Mouse (Mus musculus) ES-E14 (cell line): Measurements from ENCODE around the gene Rap1gap. TPM values are rescaled to one million over a fixed set of nuclear protein-coding genes. Genes with fewer than 3 reads are reported as not detected.
A peak's percentile ranks its signal among the peaks of the same experiment; 100 is the strongest.

ENCODE experiments used
- DNase-seq: peaks from one replicate; pipeline ENCODE4 v3.0.0-alpha.2; 2013; ENCODE audit warnings: low read depth, low spot score
- H3K27ac ChIP-seq: 2 replicates; pipeline ENCODE4 v1.5.1; 2012; ENCODE audit warnings: low read depth, mild to moderate bottlenecking, low read length, moderate library complexity, mixed read lengths; ENCODE audit not compliant: poor library complexity, insufficient read depth, severe bottlenecking
- H3K36me3 ChIP-seq: 2 replicates; pipeline ENCODE4 v1.6.1; 2012; ENCODE audit warnings: mild to moderate bottlenecking, low read length, moderate library complexity, mixed read lengths; ENCODE audit not compliant: control insufficient read depth, poor library complexity, insufficient read depth, severe bottlenecking
- H3K4me1 ChIP-seq, 2 experiments: fragments of 150-350 bp in 1 of 2; sonication (generic) in 1 of 2; 2 replicates each; pipeline ENCODE4 v1.6.1; 2012; ENCODE audit warnings: low read length in 2 of 2, mild to moderate bottlenecking in 1 of 2, mixed read lengths in 1 of 2; ENCODE audit not compliant: control insufficient read depth in 2 of 2, insufficient read depth in 2 of 2, poor library complexity in 1 of 2
- H3K4me3 ChIP-seq, 2 experiments: fragments of 150-350 bp in 1 of 2; sonication (generic) in 1 of 2; 2 replicates each; pipeline ENCODE4 v1.5.1; 2012; ENCODE audit warnings: low read length in 2 of 2, low read depth in 1 of 2, mild to moderate bottlenecking in 1 of 2, mixed read lengths in 1 of 2; ENCODE audit not compliant: insufficient read depth in 1 of 2, poor library complexity in 1 of 2, severe bottlenecking in 1 of 2
- H3K9ac ChIP-seq: 2 replicates; pipeline ENCODE4 v1.6.1; 2012; ENCODE audit warnings: low read depth, mild to moderate bottlenecking, low read length, mixed read lengths; ENCODE audit not compliant: poor library complexity, insufficient read depth, severe bottlenecking
- H3K9me3 ChIP-seq: fragments of 150-350 bp; sonication (generic); 2 replicates; pipeline ENCODE4 v1.6.1; 2012; ENCODE audit warnings: low read depth, mild to moderate bottlenecking, low read length; ENCODE audit not compliant: control insufficient read depth, insufficient read depth
- CHD2 ChIP-seq: IDR thresholded peaks from 2 replicates; pipeline ENCODE4 v1.6.1; 2014; ENCODE audit warnings: mild to moderate bottlenecking, low read depth, low read length, inconsistent platforms
- HCFC1 ChIP-seq: IDR thresholded peaks from 2 replicates; pipeline ENCODE4 v1.6.1; 2012; ENCODE audit warnings: low read length, inconsistent platforms, borderline replicate concordance; ENCODE audit not compliant: insufficient read depth
- MAFK ChIP-seq: IDR thresholded peaks from 2 replicates; pipeline ENCODE4 v1.6.1; 2014; ENCODE audit warnings: mild to moderate bottlenecking, low read depth, low read length, inconsistent platforms; ENCODE audit not compliant: insufficient read depth
- ZC3H11A ChIP-seq: IDR thresholded peaks from 2 replicates; pipeline ENCODE4 v1.6.1; 2012; ENCODE audit warnings: low read depth, mild to moderate bottlenecking, inconsistent platforms, low read length, borderline replicate concordance
- ZNF384 ChIP-seq: IDR thresholded peaks from 2 replicates; pipeline ENCODE4 v1.6.1; 2012; ENCODE audit warnings: low read depth, low read length, inconsistent platforms
- in situ Hi-C, 2 experiments: fragments of 600-800 bp; cut with MboI; formaldehyde crosslinking; loops; one replicate each; pipeline ENCODE4 v1.15.1; 2025; ENCODE audit warnings: low sequenced_read_pairs in 2 of 2, inconsistent platforms in 1 of 2; ENCODE audit not compliant: unreplicated experiment in 2 of 2
- total RNA-seq: library from RNA; depleted of rRNA; stranded (reverse); fragments of 300-350 nt; gene quantifications from 2 replicates; pipeline ENCODE4 v1.2.3, GENCODE M21; 2012

The Rap1gap gene
- total RNA-seq, 1 experiment, result 13.4 TPM

DNA sequence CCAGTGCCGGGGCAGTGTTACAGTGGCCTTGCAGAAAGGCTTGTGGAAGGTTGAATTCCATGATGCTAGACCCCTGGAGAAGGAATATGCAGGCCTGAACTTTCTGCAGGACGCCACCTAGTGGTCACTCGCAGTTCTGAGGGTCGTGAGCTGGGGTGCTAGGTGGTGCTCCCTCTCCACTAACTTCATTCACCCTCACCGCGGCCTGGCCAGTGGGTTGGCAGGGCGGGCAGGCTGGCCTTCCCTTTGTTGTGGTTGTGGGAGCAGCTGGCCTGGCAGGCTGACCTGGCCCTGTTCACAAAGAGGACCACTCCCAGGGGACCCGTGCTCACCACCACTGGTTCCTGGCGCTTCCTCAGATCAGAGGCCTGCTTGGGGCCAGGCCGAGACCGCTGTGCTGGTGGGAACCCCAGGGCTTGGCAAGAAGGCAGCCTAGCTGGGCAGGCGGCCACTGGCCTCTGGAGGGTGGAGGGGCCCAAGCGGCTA, 80.0 kb downstream of the Rap1gap start:
- peaks cover 0 to 15% of the 10 kb centered on the region in 2 experiments; a peak in 2 of 4 replicates for H3K4me1 ChIP-seq
- H3K9me3 ChIP-seq, result no peaks in the 10 kb centered on the region
- 0 out of 2 replicates have a peak, but pooled peaks have one; percentile 27 for TF ChIP-seq ZC3H11A
- TF ChIP-seq ZNF384, result no peak
- H3K27ac ChIP-seq, result no peak overlapping the region
- no peak overlapping the region for H3K4me3 ChIP-seq
- H3K36me3 ChIP-seq, result peaks cover 48% of the 10 kb centered on the region
- in situ Hi-C loops, result no loop called here
- no peak overlapping the region for H3K9ac ChIP-seq
- DNase-seq, result peak; percentile 57

DNA sequence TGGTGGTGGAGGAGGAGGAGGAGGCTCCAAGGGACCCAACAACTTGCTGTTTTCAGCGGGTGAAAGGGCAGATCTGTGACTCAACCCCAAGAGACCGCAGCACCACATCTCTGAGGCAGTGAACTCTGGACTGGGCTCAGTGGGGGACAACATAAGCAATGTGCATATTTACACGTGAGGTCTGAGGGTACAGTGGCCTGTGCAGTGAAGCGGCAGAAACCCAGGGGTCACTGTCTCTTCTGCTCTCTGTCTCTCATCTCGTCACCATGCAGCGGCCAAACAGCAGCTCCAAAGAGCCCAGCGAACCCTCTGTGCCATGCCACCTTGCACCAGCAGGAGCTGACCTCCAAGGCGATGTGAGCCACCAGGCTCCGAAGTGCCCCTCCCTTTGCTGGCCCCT, 82.6 kb downstream of the Rap1gap start:
- Histone ChIP-seq H3K9me3 (no peaks in the 10 kb centered on the region), H3K9ac (no peak overlapping the region), H3K36me3 (peaks cover 61% of the 10 kb centered on the region), H3K4me1 (peaks cover 2 to 12% of the 10 kb centered on the region in 2 experiments; a peak in 2 of 4 replicates), H3K4me3 (no peak overlapping the region), H3K27ac (no peak overlapping the region)
- TF ChIP-seq ZNF384 (no peak), HCFC1 (no peak), MAFK (no peak), ZC3H11A (no peak), CHD2 (no peak)
- no peak for DNase-seq
- in situ Hi-C loops, result no loop called here

DNA sequence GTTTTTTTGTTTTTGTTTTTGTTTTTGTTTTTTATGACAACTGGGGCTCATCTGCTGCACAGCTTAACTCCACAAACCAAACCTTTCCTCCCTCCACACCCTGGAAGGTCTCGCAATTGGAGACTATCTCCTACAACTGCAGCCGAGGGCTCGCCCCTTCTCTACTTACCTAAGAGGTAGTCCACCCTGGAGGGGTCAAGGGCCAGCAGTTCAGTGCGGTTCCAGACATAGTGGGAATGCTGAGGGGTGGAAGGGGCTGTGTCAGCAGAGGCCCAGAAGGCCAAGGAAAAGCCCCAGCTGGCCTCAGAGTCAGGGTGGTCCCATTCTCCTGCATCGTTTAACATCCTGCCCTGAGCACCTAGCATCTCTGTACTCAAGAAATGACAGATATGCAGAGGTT, 83.1 kb downstream of the Rap1gap start:
- Histone ChIP-seq H3K4me1 (peaks cover 2 to 12% of the 10 kb centered on the region in 2 experiments; a peak in 2 of 4 replicates), H3K36me3 (peaks cover 62% of the 10 kb centered on the region), H3K4me3 (no peak overlapping the region), H3K9me3 (no peaks in the 10 kb centered on the region), H3K9ac (no peak overlapping the region), H3K27ac (no peak overlapping the region)
- TF ChIP-seq ZNF384, result no peak
- TF ChIP-seq HCFC1, result no peak
- in situ Hi-C loops, result no loop called here
- no peak for DNase-seq

DNA sequence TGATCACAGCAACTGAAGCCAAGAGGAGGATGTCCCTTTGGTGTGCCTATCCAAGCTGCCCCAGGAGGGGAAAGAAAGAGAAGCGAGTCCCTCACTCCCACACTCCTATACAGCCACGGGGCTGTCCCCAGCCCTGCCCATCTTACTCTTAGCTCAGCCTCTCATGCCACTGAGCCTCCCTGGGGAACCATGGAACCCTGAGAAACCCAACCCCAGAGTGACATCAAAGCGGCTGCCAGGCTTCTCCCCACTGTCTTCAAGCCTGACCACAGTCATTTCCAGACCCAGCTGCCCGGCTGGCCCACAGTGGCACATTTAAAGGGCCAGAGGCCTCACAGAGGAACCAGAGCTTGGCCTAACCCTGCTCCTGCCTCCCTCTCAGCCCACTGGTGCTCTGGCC, 84.2 kb downstream of the Rap1gap start:
- Histone ChIP-seq H3K4me1 (peaks cover 2 to 10% of the 10 kb centered on the region in 2 experiments; a peak in 2 of 4 replicates), H3K4me3 (no peak overlapping the region), H3K36me3 (peaks cover 64% of the 10 kb centered on the region), H3K9me3 (no peaks in the 10 kb centered on the region), H3K9ac (no peak overlapping the region), H3K27ac (no peak overlapping the region)
- no peak for DNase-seq
- TF ChIP-seq CHD2, result no peak
- no peak for TF ChIP-seq HCFC1
- TF ChIP-seq ZNF384, result no peak
- no peak for TF ChIP-seq ZC3H11A
- no peak for TF ChIP-seq MAFK
- in situ Hi-C loops, result no loop called here

DNA sequence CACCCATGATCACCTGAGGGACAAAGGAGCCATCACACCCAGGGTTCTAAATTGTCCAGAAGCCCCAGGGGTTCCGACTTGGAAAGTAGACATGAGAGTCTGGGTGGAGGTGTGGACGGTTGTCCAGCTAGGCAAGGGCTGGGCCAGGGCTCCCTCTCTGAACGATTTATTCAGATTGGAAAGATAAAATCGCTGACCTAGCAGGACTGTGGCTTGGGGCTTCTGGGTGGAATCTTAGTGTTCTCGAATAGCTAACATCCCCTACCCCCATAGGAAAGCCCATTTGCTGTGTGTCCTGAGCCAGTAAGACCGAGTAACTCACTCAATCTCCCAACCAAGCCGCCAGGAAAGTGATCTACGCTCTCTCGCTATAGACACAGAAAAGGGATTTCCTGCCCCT, 85.2 kb downstream of the Rap1gap start:
- peaks cover 64% of the 10 kb centered on the region for H3K36me3 ChIP-seq
- no peaks in the 10 kb centered on the region for H3K9me3 ChIP-seq
- in situ Hi-C loops, result no loop called here
- peaks cover under 1 to 2% of the 10 kb centered on the region in 2 experiments; a peak in 2 of 4 replicates for H3K4me1 ChIP-seq
- TF ChIP-seq MAFK (peak; percentile 10; the same call in 1 of the 2 replicates), ZNF384 (no peak)
- no peak overlapping the region for H3K27ac ChIP-seq
- H3K9ac ChIP-seq, result no peak overlapping the region
- H3K4me3 ChIP-seq, result no peak overlapping the region
- no peak for DNase-seq
